Mouse (Mus musculus): ENCODE results near the gene Gm20388.

- TF ChIP-seq POLR2A (IDR thresholded peaks at IDR 0.05; ENCODE audit: insufficient read depth, low read depth, low read length) = no peak
- TF ChIP-seq CTCF (IDR thresholded peaks at IDR 0.05; ENCODE audit: insufficient read depth, low read depth, low read length) = no peak
These were observed 4097.2 kb downstream of the Gm20388 start for GRCm38 (mm10) chr8:124007829-124008228.

Measured in olfactory bulb, adult 2 months (tissue).